Mouse (Mus musculus): ENCODE results near the gene Prss22. TPM values are rescaled to one million over a fixed set of nuclear protein-coding genes. Genes with fewer than 3 reads are reported as not detected.
"Not testable (repeated sequence)": the region's sequence is repeated elsewhere in the genome, so short reads cannot be mapped to it uniquely, and the experiment has no call there.

The Prss22 gene
- total RNA-seq, 4 experiments from 2014 or later, result 0.33 TPM; not detected in 3

GRCm38 (mm10) chr17:23995421-23995820 is 2.5 kb downstream of the Prss22 start:
- DNase-seq (ENCODE audit: low spot score in 2 of 2), result no peak

- DNase-seq (ENCODE audit: low spot score in 2 of 2), result no peak
Observed at GRCm38 (mm10) chr17:23994667-23995066, 3.2 kb downstream of the Prss22 start.

GRCm38 (mm10) chr17:23993559-23994428 is 4.1 kb downstream of the Prss22 start:
- peak; percentile 88 to 95 for DNase-seq (ENCODE audit: low spot score in 2 of 2)

- no peak for DNase-seq (ENCODE audit: low spot score in 2 of 2)
Observed at GRCm38 (mm10) chr17:23992789-23993553, 4.9 kb downstream of the Prss22 start.

- DNase-seq (ENCODE audit: low spot score in 2 of 2), result no peak
Observed at GRCm38 (mm10) chr17:23989802-23990201, 8.1 kb downstream of the Prss22 start.

GRCm38 (mm10) chr17:23984989-23985388 is 12.9 kb downstream of the Prss22 start:
- DNase-seq (ENCODE audit: low spot score in 2 of 2), result no peak

- no peak for DNase-seq (ENCODE audit: low spot score in 2 of 2)
Observed at GRCm38 (mm10) chr17:23982912-23983311, 15.0 kb downstream of the Prss22 start.

GRCm38 (mm10) chr17:23980297-23980909 is 17.5 kb downstream of the Prss22 start, which contains the start of gene Prss30:
Prss30 (minus strand) TSS chr17:23980566.
- DNase-seq (ENCODE audit: low spot score in 2 of 2), result no peak

- DNase-seq (ENCODE audit: low spot score in 2 of 2), result no peak
Observed at GRCm38 (mm10) chr17:23979471-23979870, 18.4 kb downstream of the Prss22 start.

- DNase-seq (ENCODE audit: low spot score in 2 of 2), result no peak
Observed at GRCm38 (mm10) chr17:23976665-23977064, 21.2 kb downstream of the Prss22 start.

GRCm38 (mm10) chr17:23971315-23971714 is 26.6 kb downstream of the Prss22 start:
- no peak for DNase-seq (ENCODE audit: low spot score in 2 of 2)

- DNase-seq (ENCODE audit: low spot score in 2 of 2), result peak; percentile 47 to 81
Observed at GRCm38 (mm10) chr17:23969231-23969630, 28.7 kb downstream of the Prss22 start.

GRCm38 (mm10) chr17:23968780-23969179 is 29.1 kb downstream of the Prss22 start:
- DNase-seq (ENCODE audit: low spot score in 2 of 2), result no peak

GRCm38 (mm10) chr17:23966658-23967401 is 31.1 kb downstream of the Prss22 start:
- no peak for DNase-seq (ENCODE audit: low spot score in 2 of 2)

GRCm38 (mm10) chr17:23965805-23966425 is 32.0 kb downstream of the Prss22 start:
- peak; percentile 25 to 28 for DNase-seq (ENCODE audit: low spot score in 2 of 2)

GRCm38 (mm10) chr17:23961573-23962122 is 36.3 kb downstream of the Prss22 start:
- DNase-seq (ENCODE audit: low spot score in 2 of 2), result no peak

GRCm38 (mm10) chr17:23960084-23960738 is 37.7 kb downstream of the Prss22 start:
- DNase-seq (ENCODE audit: low spot score in 2 of 2), result peak; percentile 67 to 89

GRCm38 (mm10) chr17:23955174-23955573 is 42.7 kb downstream of the Prss22 start, which contains the start of gene Sbpl:
Sbpl (minus strand) TSS chr17:23955274.
- no peak for DNase-seq (ENCODE audit: low spot score in 2 of 2)

GRCm38 (mm10) chr17:23950828-23951227 is 47.1 kb downstream of the Prss22 start:
- not testable (repeated sequence) for DNase-seq (ENCODE audit: low spot score in 2 of 2)

- no peak for DNase-seq (ENCODE audit: low spot score in 2 of 2)
Observed at GRCm38 (mm10) chr17:23949068-23949467, 48.8 kb downstream of the Prss22 start.

Data from layer of hippocampus, adult 8-10 months (tissue).